Mouse (Mus musculus) thymus, postnatal 10 days (tissue): ENCODE measurements around the gene Cacybp.

Experiments
- DNase-seq, 2 experiments: peaks; one replicate each; pipeline ENCODE4 v3.0.0; 2021; ENCODE audit warnings: low spot score in 2 of 2

The Cacybp gene

DNA sequence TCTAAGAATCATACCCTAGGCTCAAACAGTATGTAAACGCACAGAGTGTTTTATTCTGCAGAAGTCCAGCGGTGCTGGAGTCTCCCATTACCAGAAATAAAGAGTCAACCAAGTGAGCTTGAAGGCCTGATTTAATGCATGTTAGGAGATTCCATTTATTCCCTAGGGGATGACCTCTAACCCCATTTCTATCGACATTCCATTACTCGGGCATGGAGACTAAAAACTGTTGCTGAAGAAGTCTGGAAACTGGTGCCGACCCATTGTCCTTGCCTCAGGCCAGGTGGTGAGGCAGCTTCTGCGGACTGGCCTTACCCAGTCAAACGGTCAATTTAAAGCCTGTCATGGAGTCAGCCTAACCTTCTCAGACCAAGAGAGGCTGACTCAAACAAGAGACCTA is 1.5 kb upstream of the Cacybp start:
- DNase-seq: no peak

DNA sequence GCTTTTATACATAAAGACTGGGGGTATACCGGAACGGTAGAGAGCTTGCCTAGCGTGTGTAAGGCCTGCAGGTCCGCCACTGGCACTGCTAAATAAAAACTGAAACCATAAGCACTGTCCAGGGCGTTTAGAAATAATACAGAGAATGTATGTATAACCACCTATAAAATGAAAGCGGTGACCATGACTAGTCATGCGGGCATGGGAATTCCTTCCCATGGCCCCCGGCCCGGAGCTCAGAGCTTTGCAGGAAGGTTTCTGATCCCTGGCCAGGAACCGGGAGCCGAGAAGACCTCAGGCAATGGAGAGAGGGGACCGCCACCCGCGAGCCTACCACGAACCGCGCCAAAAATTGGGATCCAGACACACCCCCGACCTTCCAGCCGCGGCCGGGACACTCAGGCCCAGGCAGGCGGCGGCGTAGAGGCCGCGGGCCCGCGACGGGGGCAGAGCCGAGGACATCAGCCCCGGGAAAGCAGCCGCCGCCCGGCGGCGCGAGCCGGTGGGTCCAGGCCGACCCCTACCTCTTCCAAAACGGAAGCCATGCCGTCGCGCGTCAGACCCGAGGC is 468 bp downstream of the Cacybp start:
- DNase-seq: no peak

DNA sequence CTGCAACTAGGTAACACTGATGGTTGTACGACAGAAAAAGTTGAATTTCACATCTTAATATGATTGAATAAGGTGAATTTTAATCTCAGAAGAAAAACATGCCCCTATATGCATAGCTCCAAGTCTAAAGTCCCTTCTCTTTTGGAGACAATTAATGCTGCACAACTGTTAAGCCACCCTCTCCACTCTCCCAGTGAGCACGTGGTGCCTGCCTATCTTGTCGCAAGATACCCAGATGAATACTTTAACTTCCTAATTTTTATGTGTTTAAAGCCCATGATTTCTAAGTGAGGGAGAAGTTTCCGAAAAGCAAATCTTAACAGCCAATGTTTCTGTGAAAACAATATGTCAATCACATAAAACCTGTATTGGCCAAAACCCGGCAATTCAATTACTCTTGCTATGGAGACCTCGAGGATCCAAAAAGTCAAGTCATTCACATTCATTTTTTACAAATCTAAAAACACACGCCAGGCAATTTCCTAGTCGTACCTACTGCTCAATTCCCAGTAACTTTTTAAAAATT is 1.0 kb downstream of the Cacybp start:
- DNase-seq: no peak

DNA sequence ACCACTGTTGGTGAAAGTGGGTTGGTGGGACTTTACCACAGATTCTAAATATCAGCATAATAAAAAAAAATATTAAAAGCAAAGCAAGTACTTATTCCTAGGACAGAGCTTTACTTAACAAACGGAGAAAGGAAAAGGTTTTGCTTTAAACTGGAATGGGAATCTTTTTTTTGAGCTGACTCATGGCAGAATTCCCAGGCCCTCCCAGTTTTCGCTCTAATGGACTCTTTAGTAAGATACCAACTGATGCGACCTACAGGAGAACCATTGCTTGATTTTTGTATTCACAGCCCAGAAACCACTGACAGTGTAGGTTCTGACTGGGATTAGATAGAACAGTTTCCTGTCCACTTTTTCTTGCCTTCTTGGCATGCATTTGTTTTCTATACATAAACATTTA is 2.1 kb downstream of the Cacybp start:
- no peak for DNase-seq

DNA sequence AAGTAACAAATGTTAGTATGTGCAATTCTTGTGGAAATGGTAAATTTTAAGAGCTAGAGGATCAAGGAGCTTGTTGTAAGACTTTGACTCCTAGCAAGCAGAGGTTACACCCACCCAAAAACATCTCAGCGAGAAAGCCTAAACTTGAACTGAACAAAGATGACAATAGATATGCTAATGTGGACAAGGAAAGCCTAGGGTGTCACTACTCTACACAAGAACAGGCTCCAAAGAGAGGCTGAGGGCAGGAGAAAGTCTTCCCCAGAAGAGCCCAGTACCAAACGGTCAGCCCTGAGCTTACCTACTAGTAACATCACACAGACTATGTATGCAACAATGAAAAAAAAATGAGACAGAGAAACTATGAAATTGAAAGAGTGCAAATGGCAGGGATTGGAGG is 2.8 kb downstream of the Cacybp start:
- no peak for DNase-seq

DNA sequence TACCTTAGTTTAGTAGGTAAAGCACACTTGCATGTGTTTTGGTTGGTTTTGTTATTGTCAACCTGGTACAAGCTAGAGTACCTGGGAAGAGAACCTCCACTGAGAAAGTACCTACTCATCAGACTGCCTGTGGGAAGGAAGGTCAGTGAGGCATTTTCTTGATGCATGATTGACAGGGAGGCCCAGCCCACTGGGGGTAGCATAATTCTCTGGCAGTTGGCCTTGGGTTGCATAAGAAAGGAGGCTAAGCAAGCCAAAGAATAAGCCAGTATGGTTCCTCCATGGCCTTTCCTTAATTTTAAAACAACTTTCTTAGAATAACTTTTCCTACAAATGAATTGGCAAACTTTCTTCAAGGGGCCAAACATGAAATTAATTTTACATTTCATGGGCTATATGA is 7.2 kb downstream of the Cacybp start:
- DNase-seq: no peak

DNA sequence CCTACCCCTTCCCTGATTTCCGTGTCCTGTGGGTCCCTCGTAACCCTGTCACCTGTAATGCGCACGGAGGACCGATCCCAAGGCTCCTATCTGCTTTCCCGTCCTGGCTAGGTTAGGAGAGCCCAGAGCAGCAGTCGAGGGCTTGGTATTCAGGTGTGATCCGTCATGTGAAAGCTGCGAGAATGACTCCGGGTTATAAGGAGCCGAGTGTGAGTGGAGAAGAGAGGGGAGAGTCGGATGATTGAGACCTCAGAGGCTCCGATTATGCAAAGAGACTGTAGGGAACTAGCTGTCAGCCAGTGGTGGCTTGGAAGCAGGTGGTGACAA is 17.4 kb downstream of the Cacybp start:
- DNase-seq: no peak

DNA sequence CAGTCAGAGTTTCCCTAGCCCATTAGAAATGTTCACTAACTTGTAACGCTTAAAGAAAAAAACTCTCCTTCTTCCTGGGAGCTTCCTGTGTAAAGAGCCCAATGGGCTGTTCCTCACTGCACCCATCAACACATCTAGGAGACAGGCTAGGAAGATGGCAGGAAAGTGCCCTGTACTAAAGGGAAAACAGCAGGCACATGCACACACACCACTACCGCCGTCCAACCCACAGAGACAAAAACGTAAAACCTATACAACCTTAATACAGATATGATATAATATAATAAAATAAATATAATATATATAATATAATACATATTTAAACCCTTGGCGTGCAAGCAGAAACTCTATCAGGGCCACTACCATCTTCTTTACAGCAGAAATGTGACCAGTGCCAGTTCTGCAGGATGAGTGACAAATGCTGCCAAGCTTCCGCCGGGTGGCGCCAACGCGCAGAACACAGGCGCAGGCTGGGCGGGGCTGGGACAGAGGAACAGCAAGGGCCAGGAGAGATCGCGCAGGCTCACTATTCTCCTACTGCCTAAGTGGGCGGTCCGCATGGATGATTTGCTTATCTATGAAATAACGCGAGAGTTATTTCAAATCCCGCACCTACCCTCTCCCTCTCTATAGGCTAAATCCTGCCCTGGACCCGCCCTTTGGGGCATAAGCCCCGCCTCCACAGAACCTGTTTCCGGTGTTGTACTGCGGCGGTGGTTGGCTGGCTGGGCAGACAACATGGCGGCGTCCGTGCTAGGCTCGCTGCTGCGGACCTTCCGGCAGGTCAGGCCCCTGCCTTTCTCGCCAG is 17.9 kb downstream of the Cacybp start, which contains the start of gene Mrps14:
TSS of gene Mrps14 (plus strand) at position 687 of the 808 bp plus-strand sequence.
- peak; percentile 97 to 98 for DNase-seq

DNA sequence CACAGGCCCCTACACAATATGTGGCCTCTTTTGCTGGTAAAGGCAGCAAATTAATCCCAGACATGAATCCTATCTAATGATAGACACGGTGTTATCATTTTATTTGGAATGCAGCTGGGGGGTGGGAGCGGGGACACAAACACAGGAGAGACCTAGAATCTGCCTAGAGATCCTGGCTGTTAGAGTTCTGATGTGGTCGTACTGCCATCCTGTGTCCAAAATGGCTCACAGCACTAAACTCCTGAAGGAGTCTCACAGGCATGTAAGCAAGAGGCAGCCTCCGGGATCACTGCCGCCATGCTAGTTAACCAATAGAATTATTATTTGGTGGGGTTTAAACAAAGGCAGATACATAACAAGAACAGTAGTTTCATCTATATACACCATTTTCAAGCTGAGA is 28.2 kb downstream of the Cacybp start:
- no peak for DNase-seq

DNA sequence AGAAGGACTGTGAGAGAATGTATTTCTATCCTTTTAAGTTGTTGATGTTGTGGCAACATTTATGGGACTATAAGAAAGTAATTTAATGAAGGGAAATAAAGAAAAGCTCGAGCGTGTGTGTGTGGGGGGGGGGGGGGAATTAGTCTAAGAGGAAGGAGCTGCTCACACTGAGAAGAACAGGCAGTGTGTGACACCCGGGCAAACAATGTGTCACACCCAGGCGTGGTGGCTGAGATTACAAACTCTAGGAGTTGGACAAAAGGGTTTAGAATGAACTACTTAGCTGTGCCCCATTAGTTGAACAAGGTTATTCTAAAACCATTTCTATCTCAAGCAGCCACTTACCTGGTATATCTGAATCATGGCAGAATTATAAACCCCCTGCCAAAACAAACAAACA is 31.5 kb downstream of the Cacybp start:
- no peak for DNase-seq

DNA sequence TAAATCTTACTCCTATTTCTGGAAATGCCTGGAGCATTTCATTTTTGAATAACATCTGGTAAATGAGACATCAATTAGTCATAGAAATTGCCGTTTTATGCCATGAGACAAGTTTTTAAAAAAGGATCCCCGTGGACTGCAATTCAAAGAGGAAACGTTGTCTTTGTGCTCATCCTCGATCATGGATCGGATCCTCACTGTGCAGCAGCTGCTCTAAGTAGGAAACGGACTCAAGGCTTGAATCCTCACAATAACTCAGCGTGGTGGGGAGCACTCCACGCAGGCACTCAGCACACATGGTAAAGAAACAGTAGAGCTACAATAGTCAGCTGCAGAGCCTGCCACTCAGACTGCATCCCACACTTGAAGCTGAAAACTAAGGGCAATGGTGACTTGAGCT is 35.8 kb downstream of the Cacybp start:
- no peak for DNase-seq

DNA sequence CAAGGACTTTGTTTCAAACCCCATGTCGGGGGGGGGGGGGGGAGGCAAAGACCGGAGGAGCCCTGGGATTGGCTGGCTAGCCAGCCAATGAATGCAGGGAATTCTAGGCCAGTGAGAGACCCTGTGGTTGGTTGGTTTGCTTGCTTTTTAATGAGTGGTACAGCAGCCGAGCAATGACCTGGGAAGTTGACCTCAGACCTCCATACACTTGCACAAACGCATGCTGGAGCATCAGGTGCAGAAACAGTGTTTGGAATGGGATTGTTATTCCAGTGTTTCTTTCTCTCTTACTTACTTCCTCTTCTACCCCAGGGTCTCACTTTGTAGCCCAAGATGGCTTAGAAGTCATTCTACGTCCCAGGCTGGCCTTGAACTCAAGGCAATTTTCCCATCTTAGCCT is 46.1 kb downstream of the Cacybp start:
- no peak for DNase-seq

DNA sequence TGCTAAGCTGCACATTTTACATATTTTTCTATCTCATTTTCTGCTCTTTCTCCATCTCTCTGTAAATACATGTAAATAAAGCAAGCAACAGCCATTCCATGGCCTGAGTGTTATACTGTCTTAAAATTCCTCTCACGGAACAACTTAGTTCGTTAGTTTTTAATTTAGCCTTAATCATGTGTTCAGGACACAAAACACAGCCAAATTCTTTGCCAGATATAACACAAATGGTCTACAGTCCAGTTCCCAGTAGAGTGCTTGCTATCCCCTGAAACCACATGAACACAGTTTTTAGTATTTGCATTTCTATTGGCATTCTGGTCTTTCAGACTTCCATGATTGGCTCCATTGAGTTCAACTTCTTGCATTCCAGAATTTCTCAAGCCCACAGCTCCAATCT is 54.5 kb downstream of the Cacybp start:
- no peak for DNase-seq

DNA sequence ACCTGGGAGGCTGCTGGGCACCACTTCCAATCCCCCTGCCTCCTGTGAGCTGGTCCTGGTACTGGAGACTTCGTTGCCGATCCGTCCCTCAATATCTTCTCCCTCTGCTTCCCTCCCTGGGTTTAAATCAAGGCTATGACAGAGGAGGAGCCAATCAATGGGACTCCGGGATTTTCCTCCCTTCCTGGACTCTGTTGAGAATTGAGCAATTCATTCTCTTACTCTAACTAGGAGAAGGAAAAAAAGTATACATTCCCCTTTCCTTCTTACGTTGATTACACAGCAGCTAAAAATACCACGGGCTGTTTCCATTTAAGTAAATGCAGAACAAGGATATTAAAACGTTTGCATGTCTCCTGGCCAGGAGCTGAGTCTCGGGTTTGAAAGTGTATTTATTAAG is 59.2 kb downstream of the Cacybp start, which contains the start of gene Tnn:
TSS of gene Tnn (minus strand) at position 101 of the 400 bp plus-strand sequence.
- DNase-seq: no peak
